Mouse (Mus musculus): ENCODE measurements around the gene Sh2b3.

Gene Sh2b3

GRCm38 (mm10) chr5:121795800-121796199 is 41.6 kb downstream of the Sh2b3 start:
- DNase-seq (ENCODE audit: low read depth, low spot score) = no peak

GRCm38 (mm10) chr5:121791026-121791425 is 46.4 kb downstream of the Sh2b3 start:
- DNase-seq (ENCODE audit: low read depth, low spot score) = no peak

- DNase-seq (ENCODE audit: low read depth, low spot score) = no peak
Measured at GRCm38 (mm10) chr5:121783862-121784500, 53.5 kb downstream of the Sh2b3 start.

- no peak for DNase-seq (ENCODE audit: low read depth, low spot score)
Measured at GRCm38 (mm10) chr5:121782467-121782866, 55.0 kb downstream of the Sh2b3 start.

GRCm38 (mm10) chr5:121780180-121780579 is 57.3 kb downstream of the Sh2b3 start:
- DNase-seq (ENCODE audit: low read depth, low spot score) = no peak

GRCm38 (mm10) chr5:121778485-121779119 is 58.8 kb downstream of the Sh2b3 start:
- DNase-seq (ENCODE audit: low read depth, low spot score) = no peak

GRCm38 (mm10) chr5:121771611-121772010 is 65.8 kb downstream of the Sh2b3 start:
- DNase-seq (ENCODE audit: low read depth, low spot score) = no peak

GRCm38 (mm10) chr5:121769827-121770226 is 67.6 kb downstream of the Sh2b3 start:
- no peak for DNase-seq (ENCODE audit: low read depth, low spot score)

GRCm38 (mm10) chr5:121767564-121767963 is 69.9 kb downstream of the Sh2b3 start:
- DNase-seq (ENCODE audit: low read depth, low spot score) = no peak

GRCm38 (mm10) chr5:121766038-121766773 is 71.2 kb downstream of the Sh2b3 start:
- no peak for DNase-seq (ENCODE audit: low read depth, low spot score)
